Mouse (Mus musculus): Measurements from ENCODE around the gene Clec16a. TPM values are rescaled to one million over a fixed set of nuclear protein-coding genes. Genes with fewer than 3 reads are reported as not detected.

The Clec16a gene
- polyA plus RNA-seq, 1 experiment from 2014 or later: 51.6 TPM

- WGBS: 94% methylated on average over 7 of the region's 7 CpGs
- peaks cover 34% of the 10 kb centered on the region for H3K36me3 ChIP-seq
- H3K4me2 ChIP-seq (replicated peaks): no peak overlapping the region
- H3K9ac ChIP-seq (replicated peaks): no peak overlapping the region
- no peak overlapping the region for H3K27ac ChIP-seq (replicated peaks)
- H3K27me3 ChIP-seq: no peaks in the 10 kb centered on the region
- no peak overlapping the region for H3K4me3 ChIP-seq
- no peaks in the 10 kb centered on the region for H3K4me1 ChIP-seq
- H3K9me3 ChIP-seq: no peaks in the 10 kb centered on the region
- ATAC-seq (ENCODE audit: low FRiP score, low read depth): no peak
Observed at GRCm38 (mm10) chr16:10609921-10610320, 64.8 kb downstream of the Clec16a start.

DNA sequence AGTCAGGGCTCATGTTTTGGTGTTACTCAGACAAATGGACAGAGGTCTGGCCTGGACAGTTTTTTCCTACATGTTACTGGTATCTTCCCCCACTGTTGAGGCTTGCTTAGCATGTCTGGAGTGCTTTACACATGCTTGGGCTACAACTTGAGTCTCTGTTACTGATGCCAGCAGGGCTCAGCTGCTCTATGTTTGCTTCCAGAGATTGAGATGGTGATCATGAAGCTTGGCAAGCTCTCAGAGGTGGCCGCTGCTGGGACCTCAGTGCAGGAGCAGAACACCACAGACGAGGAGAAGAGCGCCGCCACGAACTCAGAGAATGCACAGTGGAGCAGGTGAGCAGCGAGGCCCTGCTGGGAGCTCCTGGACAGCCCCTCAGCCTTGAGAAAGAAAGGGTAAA lies 65.7 kb downstream of the Clec16a start:
- ATAC-seq (ENCODE audit: low FRiP score, low read depth): no peak
- WGBS: 93% methylated on average over 6 of the region's 6 CpGs
- H3K27me3 ChIP-seq: no peaks in the 10 kb centered on the region
- H3K4me1 ChIP-seq: no peaks in the 10 kb centered on the region
- no peak overlapping the region for H3K4me2 ChIP-seq (replicated peaks)
- H3K27ac ChIP-seq (replicated peaks): no peak overlapping the region
- H3K4me3 ChIP-seq: no peak overlapping the region
- H3K9me3 ChIP-seq: no peaks in the 10 kb centered on the region
- peaks cover 42% of the 10 kb centered on the region for H3K36me3 ChIP-seq
- H3K9ac ChIP-seq (replicated peaks): no peak overlapping the region

DNA sequence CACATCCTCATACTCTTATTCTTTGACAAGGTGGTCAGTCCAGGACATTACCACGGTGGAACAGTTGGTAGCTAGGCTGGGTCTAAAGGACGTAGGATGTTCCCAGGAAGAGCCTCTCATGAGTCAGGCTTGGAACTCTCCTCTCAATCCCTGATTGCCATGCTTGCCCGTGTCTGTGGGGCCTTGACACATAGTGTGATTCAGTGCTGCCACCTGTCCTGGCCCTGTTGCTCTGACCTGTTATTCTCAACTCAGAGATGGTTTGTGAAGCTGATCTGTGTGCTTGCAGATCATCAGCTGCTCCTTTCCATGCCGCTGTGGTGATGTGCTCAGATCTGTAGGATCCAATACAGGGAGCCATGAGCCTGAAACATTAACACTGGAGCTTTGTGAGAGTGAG lies 66.2 kb downstream of the Clec16a start:
- Histone ChIP-seq H3K9me3 (no peaks in the 10 kb centered on the region), H3K36me3 (peaks cover 46% of the 10 kb centered on the region), H3K4me2 (replicated peaks) (no peak overlapping the region), H3K4me1 (no peaks in the 10 kb centered on the region), H3K4me3 (no peak overlapping the region), H3K27ac (replicated peaks) (no peak overlapping the region), H3K27me3 (no peaks in the 10 kb centered on the region), H3K9ac (replicated peaks) (no peak overlapping the region)
- no peak for ATAC-seq (ENCODE audit: low FRiP score, low read depth)
- WGBS: 91% methylated on average over 4 of the region's 4 CpGs

DNA sequence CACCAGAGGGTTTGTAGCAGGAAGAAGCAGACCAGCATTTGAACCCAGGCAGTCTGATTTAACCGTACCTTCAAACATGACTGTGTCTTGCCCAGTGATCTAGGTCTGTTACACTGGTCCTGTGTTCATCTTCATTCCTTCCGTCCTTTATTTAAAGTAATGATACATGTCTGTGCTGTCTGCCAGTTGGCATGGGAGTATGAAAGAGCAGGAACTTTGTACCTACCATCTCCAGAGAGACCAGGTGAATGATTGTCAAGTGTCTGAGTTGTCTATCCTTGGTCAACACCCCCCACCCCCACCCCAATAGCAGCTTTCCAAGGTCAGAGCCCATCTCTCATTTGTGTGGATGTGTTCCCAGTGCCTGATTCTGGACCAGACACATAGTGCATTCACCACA lies 68.9 kb downstream of the Clec16a start:
- no peaks in the 10 kb centered on the region for H3K27me3 ChIP-seq
- no peak overlapping the region for H3K4me2 ChIP-seq (replicated peaks)
- no peaks in the 10 kb centered on the region for H3K9me3 ChIP-seq
- no peak overlapping the region for H3K9ac ChIP-seq (replicated peaks)
- no peak for ATAC-seq (ENCODE audit: low FRiP score, low read depth)
- H3K27ac ChIP-seq (replicated peaks): no peak overlapping the region
- 94% methylated on average over 2 of the region's 2 CpGs for WGBS
- H3K36me3 ChIP-seq: peaks cover 44% of the 10 kb centered on the region
- no peak overlapping the region for H3K4me3 ChIP-seq
- no peaks in the 10 kb centered on the region for H3K4me1 ChIP-seq

GRCm38 (mm10) chr16:10620961-10621614 lies 75.9 kb downstream of the Clec16a start:
- no peak for ATAC-seq (ENCODE audit: low FRiP score, low read depth)
- H3K4me1 ChIP-seq: no peaks in the 10 kb centered on the region
- no peaks in the 10 kb centered on the region for H3K27me3 ChIP-seq
- H3K27ac ChIP-seq (replicated peaks): no peak overlapping the region
- no peak overlapping the region for H3K4me2 ChIP-seq (replicated peaks)
- H3K36me3 ChIP-seq: peaks cover 15% of the 10 kb centered on the region
- 65% methylated on average over 6 of the region's 6 CpGs for WGBS
- no peak overlapping the region for H3K9ac ChIP-seq (replicated peaks)
- H3K4me3 ChIP-seq: no peak overlapping the region
- no peaks in the 10 kb centered on the region for H3K9me3 ChIP-seq

DNA sequence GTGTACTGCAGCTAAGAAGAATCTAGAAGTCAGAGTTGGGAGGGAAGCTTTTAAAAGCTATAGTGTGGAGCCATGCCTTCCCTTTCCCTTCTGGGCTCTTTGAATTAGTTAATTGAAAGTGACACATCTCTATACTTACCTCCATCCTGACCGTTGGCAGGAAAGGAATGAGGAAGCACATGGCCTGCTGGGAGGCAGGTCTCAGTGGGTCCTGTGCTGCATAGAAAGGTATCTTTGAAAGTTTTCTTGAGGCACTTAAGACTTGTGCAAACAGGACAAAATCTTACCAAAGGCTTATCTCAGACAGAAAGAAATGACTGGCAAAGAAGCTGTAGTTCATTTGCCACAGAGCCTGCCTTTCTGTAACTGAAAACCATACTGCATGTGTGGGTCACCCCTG lies 76.6 kb downstream of the Clec16a start:
- Histone ChIP-seq H3K9ac (replicated peaks) (no peak overlapping the region), H3K4me3 (no peak overlapping the region), H3K27me3 (no peaks in the 10 kb centered on the region), H3K9me3 (no peaks in the 10 kb centered on the region), H3K4me1 (no peaks in the 10 kb centered on the region), H3K27ac (replicated peaks) (no peak overlapping the region), H3K36me3 (peaks cover 13% of the 10 kb centered on the region), H3K4me2 (replicated peaks) (no peak overlapping the region)
- WGBS: 54% methylated on average over 1 of the region's 1 CpGs
- no peak for ATAC-seq (ENCODE audit: low FRiP score, low read depth)

DNA sequence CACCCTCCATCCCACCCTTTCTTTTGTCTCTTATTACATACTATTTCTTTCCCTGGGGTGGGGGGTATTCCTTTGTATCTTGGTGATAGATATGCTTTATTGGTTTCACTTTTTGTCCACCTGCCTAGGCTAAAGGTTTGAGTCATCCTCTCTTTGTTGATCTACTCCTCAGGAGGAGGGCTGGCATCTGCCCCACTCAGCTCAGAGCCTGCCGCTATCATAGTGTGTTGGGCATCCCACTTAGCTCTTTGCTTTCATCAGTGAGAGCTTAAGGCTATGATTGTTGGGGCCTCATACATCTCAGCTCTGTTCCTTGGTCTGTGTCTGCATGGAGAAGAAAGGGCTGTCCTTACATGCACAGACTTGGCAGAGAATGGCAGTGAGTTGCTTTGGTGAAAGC lies 81.0 kb downstream of the Clec16a start:
- Histone ChIP-seq H3K4me1 (no peaks in the 10 kb centered on the region), H3K4me3 (no peak overlapping the region), H3K27ac (replicated peaks) (no peak overlapping the region), H3K4me2 (replicated peaks) (no peak overlapping the region), H3K27me3 (no peaks in the 10 kb centered on the region), H3K9me3 (no peaks in the 10 kb centered on the region), H3K9ac (replicated peaks) (no peak overlapping the region), H3K36me3 (peaks cover 25% of the 10 kb centered on the region)
- ATAC-seq (ENCODE audit: low FRiP score, low read depth): no peak
- 93% methylated on average over 1 of the region's 1 CpGs for WGBS

DNA sequence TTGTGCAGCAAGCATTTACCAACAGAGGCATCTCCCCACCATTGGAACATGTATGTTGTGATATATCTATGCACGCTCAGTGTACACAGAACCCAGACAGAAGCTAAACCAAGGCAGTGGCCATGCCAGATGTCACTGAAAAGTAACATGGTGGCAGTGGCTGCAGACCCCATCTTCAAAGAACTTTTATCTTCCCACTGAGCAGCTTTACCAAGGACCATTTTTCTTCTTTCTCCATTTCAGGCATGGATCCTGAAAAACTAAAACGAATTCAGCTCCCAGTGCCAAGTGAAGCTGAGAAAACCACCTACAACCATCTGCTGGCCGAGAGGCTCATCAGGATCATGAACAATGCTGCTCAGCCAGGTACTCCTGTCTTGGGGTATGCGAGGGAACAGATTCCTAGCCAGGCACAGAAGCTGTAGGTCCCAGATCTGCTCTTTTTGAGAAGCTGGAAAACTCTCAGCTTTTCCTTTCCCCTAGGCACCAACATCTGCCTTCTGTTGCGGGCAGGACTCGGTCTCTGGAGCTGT lies 82.1 kb downstream of the Clec16a start:
- Histone ChIP-seq H3K4me3 (no peak overlapping the region), H3K36me3 (peaks cover 25% of the 10 kb centered on the region), H3K27me3 (no peaks in the 10 kb centered on the region), H3K4me1 (no peaks in the 10 kb centered on the region), H3K4me2 (replicated peaks) (no peak overlapping the region), H3K9ac (replicated peaks) (no peak overlapping the region), H3K27ac (replicated peaks) (no peak overlapping the region), H3K9me3 (no peaks in the 10 kb centered on the region)
- WGBS: 94% methylated on average over 6 of the region's 6 CpGs
- ATAC-seq (ENCODE audit: low FRiP score, low read depth): no peak

- Histone ChIP-seq H3K9ac (replicated peaks) (no peak overlapping the region), H3K4me3 (no peak overlapping the region), H3K4me2 (replicated peaks) (no peak overlapping the region), H3K27me3 (no peaks in the 10 kb centered on the region), H3K9me3 (no peaks in the 10 kb centered on the region), H3K36me3 (peaks cover 25% of the 10 kb centered on the region), H3K4me1 (no peaks in the 10 kb centered on the region), H3K27ac (replicated peaks) (no peak overlapping the region)
- WGBS: 84% methylated on average over 4 of the region's 4 CpGs
- ATAC-seq (ENCODE audit: low FRiP score, low read depth): no peak
Observed at GRCm38 (mm10) chr16:10628030-10628555, 83.0 kb downstream of the Clec16a start.

GRCm38 (mm10) chr16:10628960-10629359 lies 83.8 kb downstream of the Clec16a start:
- Histone ChIP-seq H3K27ac (replicated peaks) (no peak overlapping the region), H3K27me3 (no peaks in the 10 kb centered on the region), H3K36me3 (peaks cover 25% of the 10 kb centered on the region), H3K4me3 (no peak overlapping the region), H3K4me1 (no peaks in the 10 kb centered on the region), H3K4me2 (replicated peaks) (no peak overlapping the region), H3K9me3 (no peaks in the 10 kb centered on the region), H3K9ac (replicated peaks) (no peak overlapping the region)
- WGBS: 95% methylated on average over 3 of the region's 3 CpGs
- no peak for ATAC-seq (ENCODE audit: low FRiP score, low read depth)

DNA sequence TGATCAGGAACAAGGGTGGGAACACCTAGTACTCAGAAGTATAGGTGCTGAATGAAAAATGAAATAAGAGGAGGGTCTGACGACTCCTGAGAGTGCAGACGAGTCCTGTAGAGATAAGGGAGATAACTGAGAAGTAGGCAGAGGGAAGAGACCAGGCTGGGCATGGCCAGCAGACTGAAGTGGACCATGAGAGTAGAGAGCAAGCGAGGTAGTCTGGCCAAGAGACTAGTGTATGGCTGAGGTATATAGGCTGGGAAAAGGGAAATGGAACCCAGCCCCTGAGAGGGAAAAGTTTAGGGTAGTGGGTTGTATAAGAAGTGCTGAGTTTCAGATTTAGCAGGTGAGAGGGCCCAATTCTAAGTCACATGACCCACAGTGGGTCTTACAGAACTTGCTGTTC lies 84.2 kb downstream of the Clec16a start:
- no peaks in the 10 kb centered on the region for H3K4me1 ChIP-seq
- H3K27ac ChIP-seq (replicated peaks): no peak overlapping the region
- H3K4me2 ChIP-seq (replicated peaks): no peak overlapping the region
- ATAC-seq (ENCODE audit: low FRiP score, low read depth): no peak
- no peaks in the 10 kb centered on the region for H3K27me3 ChIP-seq
- H3K36me3 ChIP-seq: peaks cover 25% of the 10 kb centered on the region
- no peak overlapping the region for H3K9ac ChIP-seq (replicated peaks)
- WGBS: 88% methylated on average over 3 of the region's 3 CpGs
- no peak overlapping the region for H3K4me3 ChIP-seq
- H3K9me3 ChIP-seq: no peaks in the 10 kb centered on the region

DNA sequence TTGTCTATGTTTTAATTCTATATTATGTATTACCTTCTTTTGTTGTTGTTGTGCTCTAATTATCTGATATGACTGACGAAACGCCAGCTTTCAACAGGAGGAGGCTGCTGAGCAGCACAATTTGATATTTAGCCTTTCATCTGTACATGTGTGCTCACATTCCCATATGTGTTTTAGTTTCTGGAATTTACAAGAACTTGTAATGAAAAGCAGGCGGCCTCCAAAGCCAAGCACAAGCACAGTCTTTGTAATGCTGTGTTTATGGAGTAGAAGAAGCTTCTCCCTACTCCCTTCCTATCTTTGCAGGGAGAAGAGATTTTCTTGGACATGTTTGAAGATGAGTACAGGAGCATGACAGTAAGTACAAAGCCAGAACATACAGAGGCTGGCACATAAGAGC lies 89.8 kb downstream of the Clec16a start:
- no peak overlapping the region for H3K4me2 ChIP-seq (replicated peaks)
- no peak overlapping the region for H3K9ac ChIP-seq (replicated peaks)
- 80% methylated on average over 3 of the region's 3 CpGs for WGBS
- H3K27me3 ChIP-seq: no peaks in the 10 kb centered on the region
- H3K36me3 ChIP-seq: peaks cover 8% of the 10 kb centered on the region
- no peaks in the 10 kb centered on the region for H3K4me1 ChIP-seq
- H3K9me3 ChIP-seq: no peaks in the 10 kb centered on the region
- ATAC-seq (ENCODE audit: low FRiP score, low read depth): no peak
- H3K4me3 ChIP-seq: no peak overlapping the region
- H3K27ac ChIP-seq (replicated peaks): no peak overlapping the region

- 66% methylated on average over 3 of the region's 3 CpGs for WGBS
- Histone ChIP-seq H3K4me3 (no peak overlapping the region), H3K27me3 (no peaks in the 10 kb centered on the region), H3K4me2 (replicated peaks) (no peak overlapping the region), H3K9me3 (no peaks in the 10 kb centered on the region), H3K36me3 (no peaks in the 10 kb centered on the region), H3K4me1 (no peaks in the 10 kb centered on the region), H3K9ac (replicated peaks) (no peak overlapping the region), H3K27ac (replicated peaks) (no peak overlapping the region)
- ATAC-seq (ENCODE audit: low FRiP score, low read depth): no peak
Observed at GRCm38 (mm10) chr16:10637898-10638297, 92.8 kb downstream of the Clec16a start.

All from midbrain, embryonic 12.5 days (tissue).